Mouse (Mus musculus) retina, postnatal 1 day (tissue): ENCODE measurements at regions not wholly inside any gene's neighbourhood (a gene's known extent, or its start where the extent isn't known, plus 50 kb on each side); places are given as distances from the start of the nearest gene placed in this dataset.
A peak's percentile ranks its signal among the peaks of the same experiment; 100 is the strongest.

Experiments
- DNase-seq: peaks from one replicate; pipeline ENCODE4 v3.0.0-alpha.2; 2012

- DNase-seq = no peak
These were observed 118.4 kb upstream of the Gnao1 start for GRCm38 (mm10) chr8:93691375-93691774.

- DNase-seq = no peak
These were observed 117.9 kb upstream of the Gnao1 start for GRCm38 (mm10) chr8:93691826-93692225.

GRCm38 (mm10) chr8:93697206-93697605, 112.6 kb upstream of the Gnao1 start:
- DNase-seq = peak; percentile 3

DNA sequence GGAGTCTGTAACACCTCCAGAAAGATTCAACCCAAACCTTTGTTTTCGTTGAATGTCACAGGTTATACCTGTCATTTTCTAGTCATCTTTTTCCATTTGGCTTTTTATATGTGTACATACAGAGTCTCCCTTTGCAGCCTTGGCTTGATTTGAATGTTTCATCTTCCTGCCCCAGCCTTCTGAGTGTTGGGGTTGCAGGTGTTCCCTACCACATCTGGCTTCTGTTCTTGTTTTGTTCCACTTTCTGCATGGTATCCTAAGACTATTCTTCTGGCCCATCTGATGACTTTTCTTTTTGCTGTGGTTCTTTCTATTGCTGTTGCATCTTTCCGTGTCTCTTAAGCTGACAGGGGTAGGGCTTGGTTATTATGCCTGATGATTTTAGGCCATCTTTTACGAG, 111.3 kb upstream of the Gnao1 start:
- DNase-seq = no peak

GRCm38 (mm10) chr8:93701391-93701790, 108.4 kb upstream of the Gnao1 start:
- no peak for DNase-seq

- no peak for DNase-seq
These were observed 97.6 kb upstream of the Gnao1 start for GRCm38 (mm10) chr8:93712066-93712706.

- DNase-seq = no peak
These were observed 96.5 kb upstream of the Gnao1 start for GRCm38 (mm10) chr8:93713221-93713620.

DNA sequence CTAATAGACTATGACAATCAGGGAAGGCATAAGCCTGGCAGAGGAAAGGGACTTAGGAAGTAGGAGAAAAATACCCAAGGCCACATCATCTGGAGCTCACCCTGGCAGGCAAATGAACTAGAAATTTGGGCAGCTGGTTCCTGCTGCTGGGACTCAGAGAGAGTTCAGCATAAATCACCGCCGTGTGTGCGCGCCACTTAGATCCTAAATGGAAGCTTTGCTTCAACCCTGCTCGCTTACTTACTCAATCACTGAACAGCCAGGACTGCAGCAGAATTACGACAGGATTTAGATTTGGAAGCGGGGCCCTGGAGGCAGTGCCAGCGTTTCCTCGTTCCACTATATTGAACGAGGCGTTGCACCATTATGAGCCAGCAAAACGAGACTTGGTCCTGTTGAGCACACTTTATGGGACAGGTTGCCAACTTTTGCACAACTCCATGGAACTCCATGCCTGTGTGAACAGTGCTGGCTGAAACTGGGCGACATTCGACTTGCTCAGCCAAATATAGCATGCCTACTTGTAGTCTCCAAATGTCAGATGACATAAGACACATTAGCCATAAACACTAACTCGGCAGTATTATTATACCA, 84.8 kb upstream of the Gnao1 start:
- no peak for DNase-seq

DNA sequence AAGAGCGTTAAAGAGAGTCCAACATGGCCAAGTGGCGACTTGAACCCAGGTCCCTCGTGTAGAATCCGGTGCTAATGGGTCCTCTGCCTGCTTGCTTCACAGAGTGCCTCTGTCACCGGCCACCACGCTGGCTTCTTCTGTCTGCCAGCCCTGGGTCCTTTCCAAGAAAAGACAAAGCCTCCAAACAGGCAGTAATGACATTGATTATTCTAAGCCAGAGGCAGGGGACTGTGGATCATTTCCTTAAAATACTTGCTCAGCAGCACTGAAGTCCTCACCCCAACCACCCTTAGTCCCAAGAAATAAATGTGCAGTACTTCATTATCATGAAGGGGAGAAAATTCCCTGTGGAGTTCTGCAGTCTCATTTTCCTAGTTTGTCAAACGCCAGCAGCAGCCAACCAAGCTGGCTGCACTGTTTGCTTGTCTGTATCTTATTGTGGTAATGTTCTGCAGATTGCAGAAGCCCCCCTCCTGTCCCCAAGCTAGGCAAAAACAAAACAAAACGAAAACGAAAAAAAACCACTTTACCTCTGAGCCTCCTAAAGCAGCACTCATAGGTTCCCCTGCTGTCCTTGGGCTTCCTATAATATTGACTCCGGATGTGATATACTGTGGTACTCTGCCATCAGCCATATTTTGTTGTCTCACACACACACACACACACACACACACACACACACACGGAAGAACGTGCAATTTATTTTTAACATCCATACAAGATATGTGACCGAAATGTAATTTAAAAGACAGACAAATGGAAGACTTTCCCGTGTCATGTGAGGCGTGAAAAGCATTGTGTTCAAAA, 80.4 kb upstream of the Gnao1 start:
- DNase-seq = no peak

DNA sequence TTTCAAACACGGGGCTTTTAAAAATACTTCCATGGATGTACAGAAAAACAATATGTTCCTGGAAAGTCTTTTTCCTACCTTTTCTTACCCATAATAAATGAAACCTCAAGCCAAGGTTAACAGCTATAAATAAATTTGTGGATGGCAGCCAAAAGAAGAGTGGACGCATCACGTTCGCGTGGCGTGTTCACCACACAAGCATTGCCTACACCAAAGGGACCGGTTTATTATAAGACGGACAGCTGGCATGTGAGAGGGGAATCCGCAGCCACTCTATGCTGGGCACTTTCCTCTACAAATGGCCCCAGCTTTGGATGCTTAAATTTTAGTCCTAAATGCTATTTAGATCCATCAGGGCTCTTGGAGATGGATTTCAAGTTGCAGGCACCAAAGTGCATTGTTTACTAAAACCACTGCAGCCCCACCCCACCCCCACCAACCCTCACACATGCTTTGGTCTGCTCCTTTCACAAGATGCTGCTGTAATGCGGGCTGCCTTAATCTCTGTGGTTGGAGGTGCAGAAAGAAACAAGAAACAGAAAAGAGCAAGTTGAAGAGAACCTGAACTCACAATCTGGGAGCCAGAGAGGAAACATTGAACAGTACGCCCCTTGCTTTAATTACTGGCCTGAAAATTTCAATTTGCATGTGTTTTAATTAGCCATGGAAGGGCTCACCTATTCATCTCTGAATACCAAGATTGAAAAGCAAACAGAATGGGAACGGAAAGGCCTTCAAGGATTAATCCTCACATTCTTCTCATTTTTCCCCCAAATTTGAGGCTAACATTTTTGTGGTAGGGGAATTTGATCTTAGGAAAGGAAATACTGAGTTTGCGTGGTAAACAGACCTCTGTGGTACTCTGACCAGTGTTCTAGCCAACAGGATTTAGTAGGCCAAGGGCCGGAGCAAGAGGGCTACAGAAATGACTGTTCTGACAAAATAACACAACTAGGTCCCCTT, 78.7 kb upstream of the Gnao1 start:
- no peak for DNase-seq

GRCm38 (mm10) chr8:93734818-93735217, 74.9 kb upstream of the Gnao1 start:
- no peak for DNase-seq

DNA sequence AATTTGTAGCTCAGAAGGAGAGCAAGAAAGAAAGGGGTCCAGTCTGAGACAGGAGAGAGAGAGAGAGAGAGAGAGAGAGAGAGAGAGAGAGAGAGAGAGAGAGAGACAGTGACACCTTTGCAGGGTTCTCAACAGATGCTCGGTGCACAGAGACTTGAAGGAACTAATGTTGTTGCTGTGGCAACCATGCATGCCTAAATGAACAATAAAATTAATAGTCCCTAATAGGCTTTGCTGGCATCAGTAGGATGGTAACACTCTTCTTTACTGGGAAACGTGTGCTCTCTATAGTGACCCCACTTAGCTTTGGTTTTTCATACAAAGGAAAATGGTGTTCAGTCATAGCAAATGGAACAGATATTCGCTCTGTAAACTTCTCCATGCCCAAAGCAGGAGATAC, 69.5 kb upstream of the Gnao1 start:
- peak; percentile 41 for DNase-seq

- no peak for DNase-seq
These were observed 61.0 kb upstream of the Gnao1 start for GRCm38 (mm10) chr8:93748720-93749119.

- DNase-seq = peak; percentile 41
These were observed 58.8 kb upstream of the Gnao1 start for GRCm38 (mm10) chr8:93750921-93751320.

DNA sequence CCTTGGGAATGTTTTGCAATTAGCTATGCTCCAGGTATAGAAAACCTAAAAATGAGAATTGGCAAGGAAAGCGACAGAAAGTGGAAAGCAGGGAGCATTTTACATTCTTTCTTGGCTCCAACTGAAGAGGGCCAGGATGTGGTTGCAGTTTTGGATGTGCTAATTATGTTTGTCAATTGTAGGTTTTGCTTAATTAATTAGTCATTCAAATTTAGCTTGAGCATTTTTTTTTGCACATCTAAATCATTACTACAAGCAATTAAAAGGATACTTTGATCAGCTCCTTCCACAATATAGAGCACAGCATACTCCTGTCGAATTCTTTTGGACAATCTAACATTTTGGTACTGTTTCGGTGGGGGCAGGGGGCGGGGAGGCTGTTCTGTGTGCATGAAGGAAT, 53.8 kb upstream of the Gnao1 start:
- no peak for DNase-seq
